In the genomic region with DNA sequence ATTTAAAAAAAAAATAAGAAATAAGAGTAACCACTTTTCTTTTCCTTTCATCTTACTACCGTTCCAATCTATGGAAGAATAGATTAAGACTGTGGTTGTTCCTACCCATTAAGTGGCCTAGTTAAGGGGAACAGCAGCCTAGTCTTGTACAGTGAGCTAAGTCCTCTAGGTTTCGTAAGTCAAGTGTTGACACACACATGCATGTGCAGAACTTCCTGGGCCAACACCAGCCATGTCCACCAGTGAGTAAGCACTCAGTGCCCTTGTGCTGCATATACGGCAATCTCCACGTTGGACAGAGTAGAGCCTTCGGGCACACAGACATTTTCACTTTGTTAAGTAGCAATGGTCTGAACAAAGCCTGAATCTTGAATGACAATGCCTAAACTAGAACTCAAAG, we compare ENCODE assay signal across 31 mouse cellular contexts. TPM values are rescaled to one million over a fixed set of nuclear protein-coding genes. Genes with fewer than 3 reads are reported as not detected.
A peak's percentile ranks its signal among the peaks of the same experiment; 100 is the strongest.
DNase-seq lines count a peak whose midpoint lies in the region; ATAC-seq lines count a peak whose summit lies in the region.
"Had no signal": no experiment of that assay in that cellular context is flagged by ENCODE, and none has a peak within 500 bp of the region (broad histone marks: within the 10 kb centered on the region; RNA-seq: fewer than 3 reads in every experiment).

No protein-coding gene starts in this region.

- H3K9ac ChIP-seq in liver, embryonic 16.5 days (ENCODE audit: low read depth, low read length), result no peak overlapping the region
- H3K9ac ChIP-seq in liver, embryonic 12.5 days, result no peak overlapping the region
- H3K9ac ChIP-seq in hindbrain, embryonic 16.5 days (ENCODE audit: low read depth, low read length), result no peak overlapping the region
- H3K9ac ChIP-seq: heart, embryonic 12.5 days; hindbrain, embryonic 14.5 days; limb, embryonic 12.5 days; liver, embryonic 14.5 days; midbrain, embryonic 15.5 days; neural tube, embryonic 15.5 days had no signal

- H3K27me3 ChIP-seq in liver, embryonic 16.5 days (ENCODE audit: control insufficient read depth, insufficient read depth, low read depth, low read length), result no peaks in the 10 kb centered on the region
- H3K27me3 ChIP-seq in liver, embryonic 12.5 days (replicated peaks), result peaks cover 5% of the 10 kb centered on the region
- no peaks in the 10 kb centered on the region for H3K27me3 ChIP-seq in hindbrain, embryonic 16.5 days (replicated peaks; ENCODE audit: control insufficient read depth, insufficient read depth, low read length)
- H3K27me3 ChIP-seq: heart, embryonic 12.5 days; limb, embryonic 12.5 days; midbrain, embryonic 15.5 days; neural tube, embryonic 15.5 days had no signal

- H3K4me2 ChIP-seq in liver, embryonic 16.5 days (ENCODE audit: low read depth, low read length), result no peak overlapping the region
- H3K4me2 ChIP-seq in liver, embryonic 12.5 days, result no peak overlapping the region
- no peak overlapping the region for H3K4me2 ChIP-seq in hindbrain, embryonic 16.5 days (ENCODE audit: low read length)
- H3K4me2 ChIP-seq: heart, embryonic 12.5 days; hindbrain, embryonic 14.5 days; limb, embryonic 12.5 days; midbrain, embryonic 15.5 days; neural tube, embryonic 15.5 days had no signal

- WGBS in liver, embryonic 16.5 days (ENCODE audit: insufficient replicate concordance), result 72% methylated on average over 5 of the region's 5 CpGs
- 83% methylated on average over 5 of the region's 5 CpGs for WGBS in liver, embryonic 12.5 days (ENCODE audit: insufficient replicate concordance)
- WGBS in hindbrain, embryonic 16.5 days, result 91% methylated on average over 5 of the region's 5 CpGs

- no peaks in the 10 kb centered on the region for H3K36me3 ChIP-seq in liver, embryonic 16.5 days (ENCODE audit: control insufficient read depth, insufficient read depth)
- H3K36me3 ChIP-seq in liver, embryonic 12.5 days, result no peaks in the 10 kb centered on the region
- H3K36me3 ChIP-seq in hindbrain, embryonic 16.5 days (ENCODE audit: control insufficient read depth, insufficient read depth, low read length), result no peaks in the 10 kb centered on the region
- H3K36me3 ChIP-seq: heart, embryonic 12.5 days; limb, embryonic 12.5 days; midbrain, embryonic 15.5 days; neural tube, embryonic 15.5 days had no signal

- peak; percentile 64; the same call in 1 of the 2 replicates for ATAC-seq in liver, embryonic 16.5 days (ENCODE audit: low read depth)
- ATAC-seq in liver, embryonic 12.5 days, result no peak
- peak; percentile 100 for ATAC-seq in megakaryocyte, adult 5-6 weeks (ENCODE audit: poor library complexity, severe bottlenecking)
- no peak for ATAC-seq in hindbrain, embryonic 16.5 days
- ATAC-seq: forebrain, embryonic 16.5 days; inflammation-experienced regulatory T-cells, adult 6 months; midbrain, embryonic 15.5 days had no signal

- H3K4me3 ChIP-seq in liver, embryonic 16.5 days (ENCODE audit: low read depth, low read length), result no peak overlapping the region
- H3K4me3 ChIP-seq in liver, embryonic 12.5 days, result no peak overlapping the region
- no peak overlapping the region for H3K4me3 ChIP-seq in hindbrain, embryonic 16.5 days (ENCODE audit: low read length)
- H3K4me3 ChIP-seq: erythroblast, embryonic 14.5 days; gastrocnemius, adult 2 months; heart, adult 2 months; heart, embryonic 12.5 days; limb, embryonic 12.5 days; midbrain, embryonic 10.5 days; midbrain, embryonic 15.5 days; neural tube, embryonic 15.5 days had no signal

- DNase-seq in testis, postnatal 10 days (ENCODE audit: low spot score), result peak; percentile 16
- DNase-seq in testis, postnatal 14 days (ENCODE audit: low spot score), result no peak
- no peak for DNase-seq in adipocyte (ENCODE audit: low spot score)
- DNase-seq: adrenal gland, adult 8-10 months; B cell, adult 2 months; cerebellum, adult 18-20 months; cerebellum, postnatal 14 days; gastrocnemius, adult 2 months; gastrocnemius, postnatal 36 days; heart, adult 2 months; heart, postnatal 4 days; kidney, adult 11 months; kidney, postnatal 14 days; layer of hippocampus, adult 9-11 months; right cerebral cortex, adult 18-20 months; right cerebral cortex, postnatal 4 days; thymus, postnatal 14 days had no signal

- no peaks in the 10 kb centered on the region for H3K9me3 ChIP-seq in liver, embryonic 16.5 days (replicated peaks; ENCODE audit: control insufficient read depth, low read length)
- H3K9me3 ChIP-seq in liver, embryonic 12.5 days (replicated peaks), result no peaks in the 10 kb centered on the region
- no peaks in the 10 kb centered on the region for H3K9me3 ChIP-seq in hindbrain, embryonic 16.5 days (ENCODE audit: control insufficient read depth, low read length)
- H3K9me3 ChIP-seq: heart, embryonic 12.5 days; limb, embryonic 12.5 days; midbrain, embryonic 10.5 days; midbrain, embryonic 15.5 days; neural tube, embryonic 15.5 days had no signal

- H3K4me1 ChIP-seq in liver, embryonic 16.5 days (ENCODE audit: control insufficient read depth, low read depth, low read length), result no peaks in the 10 kb centered on the region
- H3K4me1 ChIP-seq in liver, embryonic 12.5 days, result no peaks in the 10 kb centered on the region; the same call in 1 of the 2 replicates
- H3K4me1 ChIP-seq in hindbrain, embryonic 16.5 days (ENCODE audit: control insufficient read depth, insufficient read depth, low read depth, low read length), result no peaks in the 10 kb centered on the region
- H3K4me1 ChIP-seq: limb, embryonic 12.5 days; midbrain, embryonic 10.5 days; midbrain, embryonic 15.5 days; neural tube, embryonic 15.5 days had no signal

- no peak overlapping the region for H3K27ac ChIP-seq in liver, embryonic 16.5 days (ENCODE audit: low read length)
- H3K27ac ChIP-seq in liver, embryonic 12.5 days, result no peak overlapping the region
- no peak overlapping the region for H3K27ac ChIP-seq in hindbrain, embryonic 16.5 days (ENCODE audit: low read depth, low read length)
- H3K27ac ChIP-seq: gastrocnemius, adult 2 months; heart, adult 2 months; hindbrain, embryonic 14.5 days; limb, embryonic 12.5 days; liver, embryonic 14.5 days; midbrain, embryonic 10.5 days; midbrain, embryonic 15.5 days; neural tube, embryonic 15.5 days had no signal

RNA-seq across cellular contexts. Expression of gene Rbm25, which starts 13.8 kb away (rescaled TPM):
- 82.1 and 83.0 TPM in 2 replicates for polyA plus RNA-seq in liver, embryonic 16.5 days (2015; fragmentation: Nextera tagmentation; extraction: Ambion mirVana)
- 163 and 166 TPM in 2 replicates for polyA plus RNA-seq in liver, embryonic 12.5 days (2016; fragmentation: Nextera tagmentation; extraction: Ambion mirVana)
- total RNA-seq in megakaryocyte, adult 5-6 weeks (2015), result 117 and 145 TPM in 2 replicates
- 127 and 162 TPM in 2 replicates for total RNA-seq in megakaryocyte, adult 5-6 weeks (2017)
- polyA plus RNA-seq in hindbrain, embryonic 16.5 days (2015; fragmentation: Nextera tagmentation; extraction: Ambion mirVana), result 217 TPM in 2 replicates

RNA-seq across cellular contexts. Expression of gene Zfyve1, which starts 20.2 kb away (rescaled TPM):
- polyA plus RNA-seq in liver, embryonic 16.5 days (2015; fragmentation: Nextera tagmentation; extraction: Ambion mirVana), result 9.4 and 9.9 TPM in 2 replicates
- 8.2 and 9.1 TPM in 2 replicates for polyA plus RNA-seq in liver, embryonic 12.5 days (2016; fragmentation: Nextera tagmentation; extraction: Ambion mirVana)
- total RNA-seq in megakaryocyte, adult 5-6 weeks (2015), result 8.3 and 10.1 TPM in 2 replicates
- 13.6 and 18.8 TPM in 2 replicates for total RNA-seq in megakaryocyte, adult 5-6 weeks (2017)
- 20.8 and 26.1 TPM in 2 replicates for polyA plus RNA-seq in hindbrain, embryonic 16.5 days (2015; fragmentation: Nextera tagmentation; extraction: Ambion mirVana)

Comparison
In these comparisons a context has a peak if more than half of its experiments do, and no peak if none do; other contexts are left out.
1. ATAC-seq: peak in liver, embryonic 16.5 days (single experiment) and megakaryocyte, adult 5-6 weeks (single experiment); none in liver, embryonic 12.5 days (single experiment) and hindbrain, embryonic 16.5 days (single experiment).